Mouse (Mus musculus): ENCODE data around the gene Atrnl1. TPM values are rescaled to one million over a fixed set of nuclear protein-coding genes. Genes with fewer than 3 reads are reported as not detected.

Atrnl1 gene
- total RNA-seq, 1 experiment = 6.7 TPM

DNA sequence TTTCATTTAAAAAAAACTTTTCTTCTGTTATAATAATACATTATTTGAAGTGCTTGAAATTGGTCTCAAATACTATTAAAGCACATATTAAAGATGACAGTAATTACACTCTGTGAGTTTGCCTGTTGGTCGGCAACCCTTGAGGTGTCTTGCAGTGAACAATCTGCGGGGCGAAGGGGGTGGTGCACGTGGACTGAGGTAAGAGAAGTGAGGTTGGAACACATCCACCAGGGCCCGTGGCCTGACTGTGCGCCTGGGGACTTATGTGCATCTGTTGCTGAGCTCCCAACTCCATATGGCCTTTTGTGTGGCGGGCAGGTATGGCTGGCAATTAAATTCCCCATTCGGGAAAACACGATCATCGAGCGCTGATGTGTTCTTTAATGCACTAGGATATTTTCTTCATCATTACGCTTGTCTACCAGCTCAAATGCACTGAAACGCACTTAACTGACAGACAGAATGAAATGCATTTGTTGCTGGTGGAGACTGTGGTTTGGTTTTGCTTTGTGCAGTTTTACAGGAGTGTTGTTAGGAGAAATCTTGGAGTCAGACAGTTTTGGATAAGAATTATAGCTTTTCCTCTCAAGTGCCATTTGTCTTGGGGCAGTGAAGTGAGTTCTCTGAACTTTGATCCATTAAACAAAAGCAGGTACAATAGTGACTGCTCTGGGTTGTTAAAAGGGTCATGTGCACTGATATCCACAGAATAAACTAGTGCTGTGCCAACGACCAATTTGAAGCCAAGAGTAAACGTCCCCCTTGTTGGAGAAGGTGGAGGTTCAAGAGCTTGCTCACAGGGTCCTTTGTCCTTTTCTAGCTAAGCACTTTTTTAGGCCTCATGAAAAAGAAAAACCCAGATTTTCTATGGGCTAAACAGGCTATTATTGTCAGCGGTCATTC lies 351.2 kb downstream of the Atrnl1 start:
- no peak for TF ChIP-seq CHD2 (IDR thresholded peaks at IDR 0.05; ENCODE audit: low read depth, low read length)
- TF ChIP-seq HCFC1 (IDR thresholded peaks at IDR 0.05; ENCODE audit: borderline replicate concordance, insufficient read depth, low read length) = no peak
- H3K9me3 ChIP-seq (ENCODE audit: control insufficient read depth, insufficient read depth, low read depth, low read length) = no peaks in the 10 kb centered on the region; the same call in 1 of the 2 replicates
- H3K9ac ChIP-seq (ENCODE audit: insufficient read depth, low read depth, low read length, poor library complexity, severe bottlenecking) = no peak overlapping the region
- DNase-seq (ENCODE audit: low read depth, low spot score) = no peak
- no peaks in the 10 kb centered on the region for H3K36me3 ChIP-seq (ENCODE audit: control insufficient read depth, insufficient read depth, low read length, poor library complexity, severe bottlenecking)
- H3K27ac ChIP-seq (ENCODE audit: insufficient read depth, low read depth, low read length, poor library complexity, severe bottlenecking) = no peak overlapping the region
- no peak overlapping the region for H3K4me3 ChIP-seq (ENCODE audit: insufficient read depth in 1 of 2, low read depth in 1 of 2, low read length in 2 of 2, poor library complexity in 1 of 2, severe bottlenecking in 1 of 2)
- in situ Hi-C loops (cut with MboI; ENCODE audit: low sequenced_read_pairs in 2 of 2, unreplicated experiment in 2 of 2) = no loop called here
- H3K4me1 ChIP-seq (ENCODE audit: control insufficient read depth in 2 of 2, insufficient read depth in 2 of 2, low read length in 2 of 2, poor library complexity in 1 of 2) = no peaks in the 10 kb centered on the region

DNA sequence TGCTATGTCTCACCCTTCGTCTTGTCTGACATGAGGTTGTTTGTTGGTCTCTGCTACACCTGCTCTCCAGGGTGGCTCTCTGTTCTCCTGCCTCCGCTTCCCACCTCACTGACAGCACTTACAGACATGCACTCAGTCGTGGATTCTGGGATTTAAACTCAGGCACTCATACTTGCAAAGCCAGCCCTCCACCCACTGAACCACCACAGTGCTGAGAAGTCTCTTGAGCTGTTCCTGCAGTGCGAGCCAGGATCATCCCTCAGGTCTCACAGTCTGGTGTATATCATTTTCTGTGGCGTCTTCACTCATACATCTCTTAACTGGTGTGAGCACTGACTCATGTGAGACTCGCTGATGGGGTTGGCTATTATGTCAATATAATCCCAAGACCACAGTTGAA lies 353.0 kb downstream of the Atrnl1 start:
- H3K36me3 ChIP-seq (ENCODE audit: control insufficient read depth, insufficient read depth, low read length, poor library complexity, severe bottlenecking) = no peaks in the 10 kb centered on the region
- TF ChIP-seq HCFC1 (IDR thresholded peaks at IDR 0.05; ENCODE audit: borderline replicate concordance, insufficient read depth, low read length) (no peak), CHD2 (IDR thresholded peaks at IDR 0.05; ENCODE audit: low read depth, low read length) (no peak), ZC3H11A (IDR thresholded peaks at IDR 0.05; ENCODE audit: borderline replicate concordance, low read depth, low read length) (no peak), ZNF384 (IDR thresholded peaks at IDR 0.05; ENCODE audit: low read depth, low read length) (no peak), MAFK (IDR thresholded peaks at IDR 0.05; ENCODE audit: insufficient read depth, low read depth, low read length) (no peak)
- in situ Hi-C loops (cut with MboI; ENCODE audit: low sequenced_read_pairs in 2 of 2, unreplicated experiment in 2 of 2) = no loop called here

DNA sequence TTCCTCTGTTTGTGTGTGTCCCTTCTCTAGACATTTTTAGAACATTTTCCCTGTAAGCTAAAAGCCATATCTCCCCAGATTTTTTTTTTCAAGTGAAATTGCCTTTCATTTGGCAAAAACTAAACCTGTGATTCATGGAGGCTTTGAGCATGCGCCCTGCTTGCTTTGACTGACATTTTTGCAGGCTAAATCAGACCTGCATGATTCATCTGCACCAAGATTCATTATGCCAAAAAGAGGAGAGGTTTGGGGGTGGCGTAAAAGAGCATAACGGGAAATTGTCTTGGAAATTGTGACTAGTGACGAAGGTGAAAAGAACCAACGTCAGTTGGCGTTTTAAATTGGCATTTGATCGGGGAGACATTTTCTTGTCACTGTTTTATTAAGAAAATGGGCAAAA lies 358.9 kb downstream of the Atrnl1 start:
- Histone ChIP-seq H3K9ac (ENCODE audit: insufficient read depth, low read depth, low read length, poor library complexity, severe bottlenecking) (no peak overlapping the region), H3K4me3 (ENCODE audit: insufficient read depth in 1 of 2, low read depth in 1 of 2, low read length in 2 of 2, poor library complexity in 1 of 2, severe bottlenecking in 1 of 2) (no peak overlapping the region), H3K4me1 (ENCODE audit: control insufficient read depth in 2 of 2, insufficient read depth in 2 of 2, low read length in 2 of 2, poor library complexity in 1 of 2) (no peaks in the 10 kb centered on the region), H3K9me3 (ENCODE audit: control insufficient read depth, insufficient read depth, low read depth, low read length) (no peaks in the 10 kb centered on the region), H3K36me3 (ENCODE audit: control insufficient read depth, insufficient read depth, low read length, poor library complexity, severe bottlenecking) (no peaks in the 10 kb centered on the region), H3K27ac (ENCODE audit: insufficient read depth, low read depth, low read length, poor library complexity, severe bottlenecking) (no peak overlapping the region)
- TF ChIP-seq ZC3H11A (IDR thresholded peaks at IDR 0.05; ENCODE audit: borderline replicate concordance, low read depth, low read length) = no peak
- DNase-seq (ENCODE audit: low read depth, low spot score) = no peak
- in situ Hi-C loops (cut with MboI; ENCODE audit: low sequenced_read_pairs in 2 of 2, unreplicated experiment in 2 of 2) = no loop called here

More for the DNA sequence above, 353.0 kb downstream of the Atrnl1 start:
- Histone ChIP-seq H3K9me3 (ENCODE audit: control insufficient read depth, insufficient read depth, low read depth, low read length) (no peaks in the 10 kb centered on the region; the same call in 1 of the 2 replicates), H3K4me1 (ENCODE audit: control insufficient read depth in 2 of 2, insufficient read depth in 2 of 2, low read length in 2 of 2, poor library complexity in 1 of 2) (no peaks in the 10 kb centered on the region), H3K4me3 (ENCODE audit: insufficient read depth in 1 of 2, low read depth in 1 of 2, low read length in 2 of 2, poor library complexity in 1 of 2, severe bottlenecking in 1 of 2) (no peak overlapping the region), H3K9ac (ENCODE audit: insufficient read depth, low read depth, low read length, poor library complexity, severe bottlenecking) (no peak overlapping the region), H3K27ac (ENCODE audit: insufficient read depth, low read depth, low read length, poor library complexity, severe bottlenecking) (no peak overlapping the region)
- DNase-seq (ENCODE audit: low read depth, low spot score) = no peak

DNA sequence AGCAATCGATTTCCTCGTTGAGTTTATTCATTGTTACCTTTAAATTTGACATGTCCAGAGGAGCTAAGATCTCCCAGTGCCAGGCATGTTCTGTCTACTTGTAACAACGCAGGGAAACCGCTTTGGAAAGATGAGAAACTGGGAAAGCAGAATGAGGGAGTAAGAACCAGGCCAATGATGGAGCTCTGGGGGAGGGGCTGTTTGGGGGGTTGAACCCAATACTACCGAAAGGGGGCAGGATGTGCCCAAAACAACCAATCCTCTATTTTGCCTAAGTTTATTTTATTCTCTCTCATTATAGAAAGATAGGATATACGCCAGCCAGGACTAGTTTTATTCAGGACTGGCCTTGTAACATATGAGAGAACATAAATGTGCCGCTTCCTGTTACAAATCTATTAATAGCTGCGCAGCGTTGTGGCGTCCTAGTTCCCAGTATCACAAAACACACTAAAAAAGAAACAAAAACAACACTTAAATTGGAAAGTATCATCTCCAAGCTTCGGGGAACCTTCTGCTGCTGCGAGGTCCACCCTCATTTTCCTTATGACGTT lies 359.6 kb downstream of the Atrnl1 start:
- Histone ChIP-seq H3K4me1 (ENCODE audit: control insufficient read depth in 2 of 2, insufficient read depth in 2 of 2, low read length in 2 of 2, poor library complexity in 1 of 2) (no peaks in the 10 kb centered on the region), H3K27ac (ENCODE audit: insufficient read depth, low read depth, low read length, poor library complexity, severe bottlenecking) (no peak overlapping the region), H3K36me3 (ENCODE audit: control insufficient read depth, insufficient read depth, low read length, poor library complexity, severe bottlenecking) (no peaks in the 10 kb centered on the region), H3K9me3 (ENCODE audit: control insufficient read depth, insufficient read depth, low read depth, low read length) (no peaks in the 10 kb centered on the region), H3K4me3 (ENCODE audit: insufficient read depth in 1 of 2, low read depth in 1 of 2, low read length in 2 of 2, poor library complexity in 1 of 2, severe bottlenecking in 1 of 2) (no peak overlapping the region), H3K9ac (ENCODE audit: insufficient read depth, low read depth, low read length, poor library complexity, severe bottlenecking) (no peak overlapping the region)
- TF ChIP-seq ZC3H11A (IDR thresholded peaks at IDR 0.05; ENCODE audit: borderline replicate concordance, low read depth, low read length) = no peak
- no peak for TF ChIP-seq ZNF384 (IDR thresholded peaks at IDR 0.05; ENCODE audit: low read depth, low read length)
- no peak for TF ChIP-seq MAFK (IDR thresholded peaks at IDR 0.05; ENCODE audit: insufficient read depth, low read depth, low read length)
- TF ChIP-seq HCFC1 (IDR thresholded peaks at IDR 0.05; ENCODE audit: borderline replicate concordance, insufficient read depth, low read length) = no peak
- TF ChIP-seq CHD2 (IDR thresholded peaks at IDR 0.05; ENCODE audit: low read depth, low read length) = no peak
- no peak for DNase-seq (ENCODE audit: low read depth, low spot score)
- in situ Hi-C loops (cut with MboI; ENCODE audit: low sequenced_read_pairs in 2 of 2, unreplicated experiment in 2 of 2) = no loop called here
